Mouse (Mus musculus): Measurements from ENCODE around the gene Rin1.

DNA sequence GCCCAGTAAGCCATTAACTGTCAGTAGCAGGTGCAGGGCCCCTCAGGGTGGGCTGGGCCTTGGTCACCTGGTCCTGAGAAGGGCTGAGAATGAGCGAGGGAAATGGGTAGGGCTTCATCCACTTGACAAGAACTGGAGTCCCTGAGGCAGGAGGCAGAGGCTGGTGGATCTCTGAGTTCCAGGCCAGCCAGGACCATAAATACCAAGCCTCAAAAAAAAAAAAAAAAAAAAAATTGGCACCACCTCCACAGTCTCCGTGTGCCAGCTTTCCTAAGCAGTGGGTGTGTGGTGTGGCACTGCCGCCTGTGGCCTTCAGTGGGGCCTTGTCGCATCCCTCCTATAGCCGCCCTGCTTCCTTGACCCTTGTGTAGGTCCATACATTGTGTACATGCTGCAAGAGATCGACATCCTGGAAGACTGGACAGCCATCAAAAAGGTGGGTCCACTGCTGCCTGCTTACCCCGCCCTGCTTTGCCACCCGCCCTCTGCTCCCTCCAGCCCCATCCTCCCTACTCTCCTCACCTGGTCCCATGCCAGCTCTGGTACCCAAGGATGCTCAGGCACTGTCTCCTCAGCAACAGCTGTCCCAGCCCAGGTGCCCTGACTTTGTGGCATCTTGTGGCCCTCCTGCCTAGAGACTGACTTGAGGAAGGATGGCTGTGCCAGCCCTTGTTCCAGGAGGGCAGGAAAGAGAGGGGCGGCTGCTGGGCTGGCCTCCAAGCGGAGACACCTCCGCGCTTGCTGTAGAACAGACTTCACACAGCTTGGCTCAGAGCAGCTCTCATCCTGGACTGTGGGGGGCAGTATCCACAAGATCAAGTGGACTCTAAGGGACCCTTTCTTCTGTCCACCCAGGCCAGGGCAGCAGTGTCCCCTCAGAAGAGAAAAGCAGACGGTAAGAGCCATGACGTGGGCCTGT lies 1.9 kb upstream of the Rin1 start:
- TF ChIP-seq CTCF (IDR thresholded peaks at IDR 0.05; ENCODE audit: control insufficient read depth, insufficient read depth, insufficient replicate concordance, low read depth, low read length) (no peak), POLR2A (IDR thresholded peaks at IDR 0.05; ENCODE audit: control insufficient read depth, low read depth, low read length) (no peak)
